Mouse (Mus musculus) megakaryocyte, embryonic 14.5 days (primary cell): ENCODE results near the gene St6galnac6.

Source experiments
- FLI1 ChIP-seq: IDR thresholded peaks from 2 replicates; pipeline ENCODE4 v1.6.1; 2012; ENCODE audit warnings: low read length, inconsistent platforms, mixed read lengths
- GATA1 ChIP-seq: IDR thresholded peaks from 3 replicates; pipeline ENCODE4 v1.6.1; 2012; ENCODE audit warnings: mixed read lengths, low read length, inconsistent platforms, borderline replicate concordance

- TF ChIP-seq FLI1 = no peak
- TF ChIP-seq GATA1 = no peak
Measured at GRCm38 (mm10) chr2:32578146-32579046, 21.1 kb upstream of the St6galnac6 start.
